Mouse (Mus musculus): ENCODE measurements around the gene Cnga3.

Gene Cnga3

DNA sequence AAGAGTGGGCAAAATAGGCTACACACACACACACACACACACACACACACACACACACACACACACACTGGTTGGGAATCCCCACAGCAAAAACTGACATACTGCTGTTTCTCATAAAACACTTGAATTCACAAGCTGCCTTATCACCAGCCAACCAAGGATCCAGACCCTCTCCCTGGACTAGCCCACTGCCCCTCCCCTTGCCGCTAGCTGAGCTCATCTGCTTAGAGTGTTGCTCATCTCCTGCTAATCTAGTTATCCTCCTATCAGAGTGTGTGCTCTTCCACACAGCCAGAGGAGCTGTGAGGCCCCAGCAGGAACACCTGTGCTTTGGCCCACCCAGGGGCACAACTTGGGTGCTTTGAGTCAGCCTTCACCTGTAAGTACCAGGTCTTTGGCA is at the start of gene Cnga3:
Gene Cnga3 (plus strand): TSS at position 291 of the 400 bp plus-strand sequence.
- ChIA-PET CTCF (no interaction called here), POLR2A (interaction anchor here in 1 of 4 experiments (0.6 to 0.7 kb wide), 2 partner anchors 151 to 555 kb away, joined by 3 read pairs; no protein-coding TSS in a partner anchor)

DNA sequence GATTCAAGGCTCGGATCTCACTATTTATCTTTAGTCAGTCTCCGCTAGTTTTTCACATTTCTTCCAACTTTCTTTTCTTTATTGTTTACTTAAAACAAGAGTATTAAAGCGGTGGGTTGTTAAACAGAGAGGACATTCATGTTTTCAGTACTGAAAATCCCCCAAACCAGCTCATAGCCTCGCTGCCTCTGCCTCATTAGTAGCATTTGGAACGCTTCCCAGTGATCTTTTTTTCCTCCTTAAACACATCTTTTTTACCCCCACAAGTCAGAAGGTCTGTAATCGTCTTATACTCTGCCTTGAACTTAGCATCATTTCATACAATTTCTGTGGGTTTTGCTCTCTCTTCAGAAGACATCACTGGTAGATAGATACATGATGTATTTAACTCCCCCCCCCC is 48.2 kb upstream of the Cnga3 start:
- ChIA-PET POLR2A (no interaction called here), CTCF (no interaction called here)

DNA sequence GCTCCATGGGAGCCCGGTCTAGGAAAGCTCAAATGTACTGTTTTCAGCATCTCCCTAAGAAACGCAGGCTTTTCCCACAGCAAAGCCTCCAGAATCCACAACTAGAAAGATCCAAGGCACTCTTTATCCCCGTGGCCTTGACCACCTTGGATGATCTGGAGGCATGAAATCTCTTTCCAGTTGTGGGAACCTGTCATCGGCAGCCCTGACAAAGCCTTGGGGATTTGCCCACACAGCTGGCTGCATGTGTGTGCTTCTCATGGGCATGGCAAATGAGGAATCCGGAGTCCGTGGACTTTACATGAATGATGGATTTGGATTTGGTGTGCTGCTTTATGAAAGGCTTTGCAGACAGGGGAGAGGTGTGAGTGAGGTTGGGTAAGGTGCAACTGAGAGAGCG is 46.3 kb upstream of the Cnga3 start:
- POLR2A ChIA-PET, result interaction anchor here in 1 of 4 experiments (0.5 to 0.8 kb wide), 2 partner anchors 89 to 382 kb away, joined by 3 read pairs; no protein-coding TSS in a partner anchor

DNA sequence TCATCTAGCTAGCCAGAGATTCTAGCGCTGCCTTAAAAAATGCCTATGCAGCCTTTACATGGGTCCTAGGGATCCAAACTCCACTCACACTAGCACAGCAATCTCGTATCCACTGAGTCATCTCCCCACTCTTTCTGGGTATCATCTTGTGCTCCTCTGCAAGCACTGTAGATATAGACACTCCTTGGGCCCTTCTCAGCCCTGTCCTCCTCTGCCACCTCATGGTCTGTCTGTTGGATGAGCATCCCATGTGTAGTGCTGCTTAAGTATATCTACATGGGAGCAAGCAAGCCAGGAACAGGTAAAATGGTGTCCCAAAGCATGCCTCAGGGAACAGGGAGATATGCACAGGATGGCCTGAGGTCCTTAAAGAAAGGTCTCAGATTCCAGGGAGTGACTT is 36.4 kb upstream of the Cnga3 start:
- POLR2A ChIA-PET, result no interaction called here
- CTCF ChIA-PET, result interaction anchor here in 2 of 4 experiments (0.6 to 0.7 kb wide), 2 partner anchors 19 to 99 kb away, joined by 4 read pairs; no protein-coding TSS in a partner anchor

More for the DNA sequence above, 46.3 kb upstream of the Cnga3 start:
- CTCF ChIA-PET, result interaction anchor here in 2 of 4 experiments (0.7 to 1.0 kb wide), 2 partner anchors 27 to 251 kb away, joined by 3 read pairs; no protein-coding TSS in a partner anchor

DNA sequence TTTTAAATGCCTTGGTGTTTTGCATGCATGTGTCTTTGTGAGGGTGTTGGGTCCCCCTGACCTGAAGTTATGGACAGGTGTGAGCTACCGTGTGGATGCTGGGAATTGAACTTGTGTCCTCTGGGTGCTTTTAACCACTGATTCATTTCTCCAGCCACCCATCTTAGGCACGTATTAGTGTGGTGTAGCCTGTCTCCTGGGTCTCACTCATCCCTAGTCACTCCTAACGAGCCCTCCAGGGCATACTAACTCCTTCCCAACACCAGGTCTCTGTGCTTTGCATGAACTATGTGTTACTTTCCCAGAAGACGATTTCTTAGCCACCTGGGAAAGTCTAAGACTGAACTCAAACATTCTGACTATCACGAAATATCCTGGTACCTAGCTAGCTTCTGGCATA is 34.4 kb upstream of the Cnga3 start:
- CTCF ChIA-PET, result no interaction called here

DNA sequence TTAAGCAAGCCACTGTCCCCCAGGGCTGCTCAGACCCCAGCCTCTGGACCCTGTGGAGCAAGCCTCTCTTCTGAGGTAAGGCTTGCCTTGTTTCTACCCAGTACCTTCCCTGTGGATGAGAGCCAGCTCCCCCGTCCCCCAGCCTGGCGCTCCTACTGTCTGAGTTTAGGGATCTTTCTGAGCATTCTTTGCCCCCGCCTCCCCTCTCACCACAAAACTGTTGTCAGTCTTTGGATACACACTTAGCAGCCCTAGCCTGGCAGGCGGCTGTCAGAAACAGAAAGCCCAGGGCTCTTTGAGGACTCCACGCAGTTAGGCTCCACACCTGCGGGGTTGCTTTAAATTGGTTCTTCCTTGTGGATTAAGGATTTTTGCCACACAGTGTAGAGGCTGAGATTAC is 27.2 kb upstream of the Cnga3 start:
- POLR2A ChIA-PET, result no interaction called here
- CTCF ChIA-PET, result no interaction called here

More for the DNA sequence above, 34.4 kb upstream of the Cnga3 start:
- POLR2A ChIA-PET, result no interaction called here

DNA sequence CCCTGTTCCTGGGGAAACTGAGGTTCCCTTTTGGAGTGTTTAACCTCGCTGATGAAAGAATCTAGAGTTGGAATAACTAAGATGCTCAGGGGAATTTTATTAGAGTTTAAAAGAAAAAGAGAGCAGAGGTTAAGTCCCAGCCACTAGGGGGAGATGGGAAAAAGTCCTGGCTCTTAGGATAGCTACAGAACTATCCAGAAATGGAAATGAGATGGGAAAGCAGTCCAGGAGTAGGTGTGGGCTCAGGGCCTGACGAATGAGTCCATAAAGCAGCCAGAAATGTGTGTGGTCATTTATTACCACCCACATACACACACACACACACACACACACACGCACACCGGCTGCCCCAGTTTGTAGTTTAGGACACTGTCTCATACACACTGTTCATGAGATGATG is 19.6 kb upstream of the Cnga3 start:
- ChIA-PET CTCF (interaction anchor here in 3 of 4 experiments (0.6 to 1.0 kb wide), 8 partner anchors 26 to 117 kb away, joined by 3 to 12 read pairs (median 4); no protein-coding TSS in a partner anchor), POLR2A (interaction anchor here in 2 of 4 experiments (0.6 to 0.7 kb wide), 3 partner anchors 18 to 421 kb away, joined by 4 read pairs; no protein-coding TSS in a partner anchor)

DNA sequence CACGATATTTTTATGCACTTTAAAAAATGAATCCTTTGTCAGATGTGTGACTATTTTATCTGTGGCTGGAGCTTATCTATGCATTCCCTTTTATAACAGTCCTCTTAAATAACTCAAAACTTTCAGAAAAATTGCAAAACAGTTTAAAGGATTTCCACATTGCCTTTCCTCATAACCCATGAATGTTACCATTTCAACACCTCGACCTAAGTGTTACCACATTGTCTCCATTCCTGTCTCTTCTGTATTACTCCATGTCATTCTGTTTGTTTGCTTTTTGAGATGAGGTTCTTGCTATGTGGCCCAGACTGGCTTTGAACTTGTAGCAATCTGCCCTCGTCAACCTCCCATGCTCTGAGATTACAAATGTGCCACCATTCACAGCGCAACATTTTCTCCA is 12.8 kb upstream of the Cnga3 start:
- CTCF ChIA-PET, result no interaction called here
- POLR2A ChIA-PET, result no interaction called here

DNA sequence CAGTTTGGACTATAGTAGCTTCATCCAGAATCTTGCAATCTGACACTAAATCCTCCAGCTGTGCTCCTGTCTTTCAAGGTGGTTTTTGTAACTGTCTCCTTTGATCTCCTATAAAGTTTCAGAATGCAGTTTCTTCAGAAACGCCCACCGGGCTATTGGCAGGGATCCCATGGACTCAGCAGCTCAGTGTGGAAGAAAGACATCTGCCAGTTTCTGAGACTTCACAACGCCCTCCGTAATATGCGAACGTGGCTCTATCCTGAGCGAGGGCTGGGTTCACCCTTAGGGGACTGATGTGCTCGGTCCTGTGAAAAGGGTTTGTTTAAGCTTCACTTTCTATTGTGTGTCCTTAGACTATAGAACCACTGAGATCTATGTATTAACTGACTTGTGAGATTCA is 6.5 kb upstream of the Cnga3 start:
- ChIA-PET POLR2A (interaction anchor here in 1 of 4 experiments (0.8 kb wide), 1 partner anchor 9 kb away, joined by 3 read pairs; no protein-coding TSS in a partner anchor), CTCF (no interaction called here)

DNA sequence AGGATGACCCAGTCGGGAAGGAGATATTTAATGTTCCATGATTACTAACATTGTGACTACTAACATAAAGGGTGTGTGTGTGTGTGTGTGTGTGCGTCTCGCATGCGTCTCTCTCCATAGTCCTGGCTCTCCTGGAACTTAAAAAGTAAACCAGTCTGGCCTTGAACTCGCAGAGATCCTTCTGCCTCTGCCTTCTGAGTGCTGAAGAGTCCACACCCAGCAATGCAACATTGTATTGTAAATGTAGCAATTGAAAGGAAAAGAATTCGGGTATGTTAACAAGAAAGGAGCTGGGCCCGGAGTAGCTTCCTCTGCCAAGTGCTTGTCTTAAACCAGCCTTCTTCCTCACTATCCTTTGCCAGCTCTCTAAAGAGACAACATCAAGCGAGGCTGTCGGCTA is 1.9 kb upstream of the Cnga3 start:
- POLR2A ChIA-PET, result interaction anchor here (0.6 to 1.4 kb wide), 19 partner anchors 9 to 905 kb away, joined by 3 to 9 read pairs (median 3); no protein-coding TSS in a partner anchor
- CTCF ChIA-PET, result interaction anchor here in 3 of 4 experiments (0.7 to 1.0 kb wide), 7 partner anchors 34 to 799 kb away, joined by 3 to 6 read pairs (median 3); no protein-coding TSS in a partner anchor

DNA sequence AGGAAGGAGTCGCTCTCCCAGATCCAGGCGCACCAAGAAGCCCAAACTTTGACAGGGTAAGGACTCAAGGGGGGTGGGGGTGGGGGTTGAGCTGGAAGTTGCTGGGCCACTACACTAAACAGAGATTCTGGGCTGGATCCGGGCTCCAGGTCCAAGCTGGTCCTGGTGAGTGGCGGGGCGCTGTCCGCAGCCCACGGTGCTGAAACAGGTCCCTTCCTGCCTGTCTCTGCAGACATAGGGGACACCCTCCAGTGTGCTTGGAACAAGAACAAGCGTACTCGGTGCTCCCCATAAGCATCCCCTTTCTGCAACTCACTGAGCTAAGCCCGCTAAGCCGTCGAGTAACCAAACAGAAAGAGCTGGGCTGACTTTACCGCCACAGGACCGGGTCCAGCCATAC is 4.2 kb downstream of the Cnga3 start:
- POLR2A ChIA-PET, result interaction anchor here in 3 of 4 experiments (0.5 to 1.4 kb wide), 6 partner anchors 12 to 580 kb away, joined by 3 to 5 read pairs (median 4); no protein-coding TSS in a partner anchor

DNA sequence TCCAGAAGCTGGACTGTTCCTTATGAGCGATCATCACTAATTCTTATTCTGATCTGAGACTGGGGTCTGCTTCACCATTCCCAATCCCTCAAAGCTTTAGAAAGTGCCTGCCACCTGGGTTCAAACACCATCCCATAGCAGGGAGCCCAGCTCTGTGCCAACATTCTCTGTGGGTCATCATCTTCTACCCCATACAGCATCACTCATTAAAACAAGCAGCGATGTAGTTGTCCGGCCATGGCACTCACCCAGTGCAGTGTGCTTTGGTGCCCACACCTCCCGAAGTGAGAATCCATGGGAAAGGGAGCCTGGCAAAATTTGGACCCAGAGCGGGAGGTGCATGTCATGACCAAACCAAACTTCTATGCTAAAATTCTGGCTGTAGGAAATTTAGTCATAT is 5.4 kb downstream of the Cnga3 start:
- ChIA-PET POLR2A (interaction anchor here in 1 of 4 experiments (1.2 kb wide), 1 partner anchor 15 kb away, joined by 4 read pairs; no protein-coding TSS in a partner anchor), CTCF (no interaction called here)

More for the DNA sequence above, 4.2 kb downstream of the Cnga3 start:
- CTCF ChIA-PET, result interaction anchor here in 3 of 4 experiments (0.6 to 1.0 kb wide), 3 partner anchors 32 to 174 kb away, joined by 3 to 4 read pairs (median 3); no protein-coding TSS in a partner anchor

DNA sequence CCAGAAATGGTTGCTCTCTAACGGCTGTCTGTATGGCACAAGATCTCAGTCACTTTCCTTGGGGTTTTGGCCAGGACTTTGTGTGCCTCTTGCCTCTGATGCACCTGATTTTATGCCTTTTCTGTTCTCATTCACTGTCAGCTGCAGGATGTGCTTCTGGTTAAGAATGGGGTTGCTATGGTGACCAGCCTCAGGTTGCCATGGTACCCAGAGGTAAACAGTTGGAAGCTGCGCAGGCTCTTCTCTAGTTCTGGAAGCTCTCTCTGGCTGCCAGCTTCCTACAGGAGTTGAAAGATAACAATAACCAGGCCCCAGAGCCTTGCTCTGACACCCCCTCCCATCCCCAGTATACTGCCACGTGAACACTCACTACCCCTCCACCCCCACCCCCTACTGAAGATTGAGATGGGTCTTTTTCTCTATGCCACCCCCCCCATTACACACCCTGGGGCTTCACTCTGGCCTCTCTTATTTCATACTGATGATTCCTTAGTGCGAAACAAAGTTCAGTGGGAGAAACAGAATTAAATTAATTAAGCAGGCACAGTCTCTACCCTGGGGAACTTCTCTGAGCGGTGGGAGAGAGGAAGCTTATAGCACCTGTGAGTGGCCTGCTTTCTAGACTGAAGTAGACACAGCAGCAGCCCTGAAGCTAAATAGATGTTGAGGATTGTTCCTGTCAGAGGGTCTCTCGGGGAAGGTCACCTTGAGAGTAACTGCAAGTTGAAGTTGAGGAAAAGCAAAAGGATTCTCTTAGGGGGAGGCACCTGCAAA is 6.1 kb downstream of the Cnga3 start:
- ChIA-PET POLR2A (interaction anchor here in 2 of 4 experiments (0.6 kb wide), 2 partner anchors 66 to 104 kb away, joined by 4 to 6 read pairs; no protein-coding TSS in a partner anchor), CTCF (no interaction called here)

DNA sequence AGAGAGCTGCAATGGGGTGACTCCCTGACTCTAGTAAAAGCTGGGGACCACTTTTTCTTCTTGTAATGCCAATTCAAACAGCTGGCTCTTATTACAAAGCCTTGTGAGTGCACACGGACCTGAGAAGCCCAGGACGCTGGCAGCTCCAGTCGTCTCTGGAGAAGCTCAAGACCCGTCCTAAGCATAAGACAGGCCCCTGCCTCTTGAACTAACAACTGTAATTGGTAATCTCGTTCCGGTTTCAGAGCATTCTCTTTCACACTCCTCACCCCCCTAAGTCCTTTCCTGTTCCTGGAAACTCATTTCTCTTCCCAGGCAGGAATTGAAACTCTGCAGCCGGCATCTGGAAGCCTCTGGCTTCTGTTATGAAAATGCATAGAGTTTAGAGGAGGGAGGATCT is 7.8 kb downstream of the Cnga3 start:
- POLR2A ChIA-PET, result no interaction called here
- CTCF ChIA-PET, result no interaction called here

DNA sequence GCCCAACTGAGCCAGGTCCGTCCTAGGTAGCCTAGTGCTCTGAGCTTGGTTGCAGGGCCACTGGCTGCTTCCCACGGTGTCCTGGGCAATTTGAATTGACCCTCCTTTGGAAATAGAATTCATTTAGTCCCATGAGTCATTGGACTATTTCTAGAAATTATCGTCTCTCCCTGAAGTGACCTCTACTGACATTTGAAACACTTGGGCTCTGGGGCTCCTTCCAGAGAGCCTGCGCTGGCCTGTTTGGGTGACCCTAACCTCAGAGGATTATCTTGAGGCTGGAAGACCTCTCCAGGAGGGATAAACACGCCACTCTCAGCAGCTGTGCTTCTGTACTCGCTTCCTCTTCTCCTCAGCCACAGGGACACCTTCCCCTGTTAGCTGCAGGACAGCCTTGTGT is 16.2 kb downstream of the Cnga3 start:
- POLR2A ChIA-PET, result no interaction called here
- CTCF ChIA-PET, result interaction anchor here in 1 of 4 experiments (0.6 kb wide), 1 partner anchor 45 kb away, joined by 3 read pairs; no protein-coding TSS in a partner anchor

DNA sequence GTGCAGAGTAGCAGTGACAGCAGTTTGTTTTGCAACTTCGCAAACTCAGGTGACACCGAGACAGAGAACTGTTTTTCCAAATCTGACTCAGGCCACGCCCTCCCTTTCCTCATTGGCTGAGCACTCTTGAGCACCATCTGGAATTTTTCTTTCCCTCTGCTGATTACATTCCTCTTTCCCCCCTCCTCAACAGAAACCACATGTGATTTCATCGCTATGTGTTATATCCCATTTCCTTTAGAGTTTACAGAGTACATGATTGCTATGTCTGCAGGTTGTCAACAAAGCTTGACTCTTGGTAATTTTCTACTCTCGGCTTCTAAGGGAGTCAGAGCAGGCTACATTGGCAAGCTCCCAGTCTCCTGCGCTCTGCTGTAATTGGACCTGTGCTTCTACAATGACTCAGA is 17.1 kb downstream of the Cnga3 start:
- ChIA-PET POLR2A (interaction anchor here in 1 of 4 experiments (0.6 kb wide), 1 partner anchor 187 kb away, joined by 3 read pairs; no protein-coding TSS in a partner anchor), CTCF (no interaction called here)

DNA sequence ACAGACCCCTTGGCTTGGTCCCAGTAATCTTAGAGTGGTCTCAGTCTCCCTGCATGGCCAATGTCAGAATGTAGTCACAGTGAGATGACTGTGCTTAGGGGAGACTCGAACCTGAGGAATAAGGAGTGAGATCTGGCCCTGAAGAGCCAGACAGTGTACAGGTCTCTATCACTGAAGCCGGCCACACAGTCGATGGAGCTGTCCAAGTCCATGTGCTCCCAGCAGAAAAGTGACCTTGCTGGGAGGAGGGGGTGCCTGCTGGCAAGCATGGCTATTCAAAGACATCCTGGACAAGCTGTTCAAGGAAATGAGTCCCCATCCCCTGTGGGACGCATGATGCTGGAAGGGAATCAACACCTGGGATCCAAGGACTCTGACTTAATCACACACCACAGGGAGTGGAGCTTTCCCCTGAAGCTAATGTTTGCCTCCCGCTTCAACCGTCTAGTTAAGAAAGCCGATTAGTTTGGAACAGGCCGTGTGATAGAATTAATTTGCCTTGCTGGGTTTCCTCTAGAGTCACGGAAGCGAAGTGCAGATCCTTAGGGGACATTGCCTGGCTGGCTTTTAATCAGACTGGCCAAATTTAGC is 24.9 kb downstream of the Cnga3 start:
- CTCF ChIA-PET, result interaction anchor here in 2 of 4 experiments (0.7 to 1.5 kb wide), 3 partner anchors 44 to 569 kb away, joined by 4 to 10 read pairs (median 4); no protein-coding TSS in a partner anchor
- POLR2A ChIA-PET, result interaction anchor here in 1 of 4 experiments (1.1 kb wide), 1 partner anchor 423 kb away, joined by 7 read pairs; no protein-coding TSS in a partner anchor

DNA sequence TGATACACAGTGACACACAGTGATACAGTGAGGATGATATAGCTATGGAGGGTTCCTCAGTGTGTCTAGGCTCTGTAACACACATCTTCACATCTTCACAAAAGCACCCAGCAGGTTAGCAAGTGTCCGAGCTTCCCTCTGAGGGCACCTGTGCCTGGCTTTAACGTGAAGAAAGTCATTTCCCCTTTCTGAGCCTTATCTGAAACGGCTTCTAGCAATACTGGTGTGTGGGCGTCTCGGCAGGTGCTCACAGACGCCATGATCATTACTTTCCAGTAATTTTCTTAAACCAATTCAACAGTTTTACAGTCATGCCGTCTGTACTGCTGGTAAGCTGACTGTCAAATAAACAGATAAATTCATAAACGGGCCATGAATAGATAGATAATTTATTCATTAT is 28.0 kb downstream of the Cnga3 start:
- ChIA-PET CTCF (interaction anchor here in 1 of 4 experiments (1.0 kb wide), 1 partner anchor 8 kb away, joined by 3 read pairs; no protein-coding TSS in a partner anchor), POLR2A (interaction anchor here in 1 of 4 experiments (0.5 kb wide), 1 partner anchor 270 kb away, joined by 10 read pairs; no protein-coding TSS in a partner anchor)

DNA sequence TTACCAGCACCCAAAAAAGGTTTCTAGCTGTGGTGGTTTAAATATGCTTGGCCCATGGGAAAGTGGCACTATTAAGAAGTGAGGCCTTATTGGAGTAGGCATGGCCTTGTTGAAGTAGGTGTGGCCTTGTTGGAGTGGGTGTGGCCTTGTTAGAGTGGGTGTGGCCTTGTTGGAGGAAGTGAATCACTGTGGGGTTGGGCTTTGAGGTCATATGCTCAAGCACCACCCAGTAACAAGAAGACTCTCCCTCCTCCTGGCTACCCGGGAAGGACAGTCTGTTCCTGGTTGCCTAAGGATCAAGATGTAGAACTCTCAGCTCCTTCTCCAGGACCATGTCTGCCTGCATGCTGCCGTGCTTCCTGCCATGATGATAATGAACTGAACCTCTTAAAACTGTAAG is 32.2 kb downstream of the Cnga3 start:
- CTCF ChIA-PET, result interaction anchor here in 2 of 4 experiments (0.9 to 1.0 kb wide), 2 partner anchors 12 to 34 kb away, joined by 3 read pairs; no protein-coding TSS in a partner anchor
- POLR2A ChIA-PET, result interaction anchor here in 1 of 4 experiments (0.5 kb wide), 1 partner anchor 59 kb away, joined by 7 read pairs; no protein-coding TSS in a partner anchor

Data from embryonic stem cell, embryonic (primary cell).